Mouse (Mus musculus) CD4-positive, CD25-positive, alpha-beta regulatory T cell, adult 2 months (primary cell): Measurements from ENCODE around the gene 2200002D01Rik.
A peak's percentile ranks its signal among the peaks of the same experiment; 100 is the strongest.

Experiments
- DNase-seq: peaks from one replicate; pipeline ENCODE4 v3.0.0-alpha.2; 2012; ENCODE audit warnings: low read depth, low spot score

2200002D01Rik gene

DNA sequence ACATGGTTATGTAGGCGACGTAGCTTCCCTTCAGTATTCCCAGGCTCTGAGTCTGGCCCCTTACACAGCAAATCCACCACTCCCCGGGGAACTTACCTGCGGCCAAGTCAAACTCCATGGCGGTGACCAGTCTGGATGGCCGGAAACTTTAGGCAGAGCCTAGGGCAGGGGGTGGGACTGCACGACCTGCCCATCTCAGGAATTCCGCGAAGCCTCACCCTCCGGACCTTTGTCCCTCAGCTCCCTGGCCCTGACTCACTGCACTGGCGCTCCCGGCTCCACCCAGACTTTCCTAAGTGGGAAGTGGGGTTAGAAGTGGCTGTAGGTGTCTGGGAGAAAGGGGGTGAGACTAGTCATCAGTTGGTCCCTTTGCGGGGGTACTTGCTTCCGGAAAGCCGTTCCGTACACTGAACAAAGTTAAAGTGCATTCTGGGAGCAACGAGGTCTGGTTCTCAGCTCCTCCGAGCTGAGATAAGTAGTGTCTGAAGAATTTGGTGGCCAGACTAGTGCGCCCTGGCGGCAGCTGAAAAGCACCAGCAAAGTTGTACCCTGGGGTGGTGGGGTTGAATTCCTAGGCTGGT is at the start of gene 2200002D01Rik:
2200002D01Rik (minus strand) TSS at position 206 of the 581 bp plus-strand sequence.
- DNase-seq, result peak; percentile 41

DNA sequence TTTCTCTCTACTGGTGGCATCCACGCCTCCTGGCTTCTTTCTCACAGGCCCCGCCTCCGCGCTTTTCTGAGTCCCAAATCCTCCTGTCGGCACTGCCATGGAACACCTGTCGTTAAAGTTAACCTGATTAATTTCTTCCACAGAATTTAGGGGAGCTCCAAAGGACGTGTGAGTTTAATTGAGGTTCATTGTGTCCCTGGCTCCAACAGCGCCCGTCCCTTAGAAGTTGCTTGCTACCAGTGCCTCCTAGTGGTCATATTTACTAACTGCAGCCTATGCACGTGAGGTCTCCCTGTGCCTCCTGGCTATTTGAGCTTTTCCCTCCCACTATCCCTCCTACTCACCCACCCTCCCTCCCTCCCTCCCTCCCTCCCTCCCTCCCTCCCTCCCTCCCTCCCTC is 48.7 kb upstream of the 2200002D01Rik start:
- DNase-seq, result peak; percentile 85

DNA sequence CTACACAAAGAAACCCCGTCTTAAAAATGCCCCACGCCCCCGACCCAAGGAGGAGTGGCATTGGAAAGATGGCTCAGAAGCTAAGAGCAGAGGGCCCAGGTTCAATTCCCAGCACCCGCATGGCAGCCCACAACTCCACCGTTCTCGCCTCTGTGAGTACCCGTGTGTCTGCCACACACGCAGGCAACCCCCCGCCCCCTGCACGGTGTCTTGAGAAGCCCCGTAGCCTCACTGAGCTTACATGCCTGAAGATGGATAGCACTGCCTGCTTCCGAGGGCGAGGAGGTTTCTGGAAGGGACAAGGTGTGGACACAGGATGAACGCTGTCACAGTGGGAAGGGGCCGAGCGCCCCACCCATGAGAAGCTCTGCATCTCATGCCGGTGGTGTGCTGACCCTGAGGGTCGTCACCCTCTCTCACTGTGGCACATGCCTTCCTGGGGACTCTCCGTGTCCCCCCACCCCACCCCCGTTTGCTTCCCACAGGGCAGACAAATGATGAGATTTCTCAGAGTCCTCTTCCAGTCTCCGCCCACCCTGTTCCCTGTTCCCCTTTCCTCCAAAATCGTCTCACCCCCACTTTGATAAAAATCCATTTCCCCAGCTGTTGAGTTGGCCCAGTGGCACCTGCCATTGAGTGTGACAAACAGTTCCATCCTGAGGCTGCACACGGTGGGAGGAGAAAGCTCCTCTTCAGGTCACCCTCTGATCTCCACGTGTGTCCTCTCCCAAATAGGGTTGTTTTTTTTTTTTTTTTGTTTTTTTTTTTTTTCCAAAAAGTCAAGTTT is 47.8 kb upstream of the 2200002D01Rik start:
- DNase-seq, result no peak

DNA sequence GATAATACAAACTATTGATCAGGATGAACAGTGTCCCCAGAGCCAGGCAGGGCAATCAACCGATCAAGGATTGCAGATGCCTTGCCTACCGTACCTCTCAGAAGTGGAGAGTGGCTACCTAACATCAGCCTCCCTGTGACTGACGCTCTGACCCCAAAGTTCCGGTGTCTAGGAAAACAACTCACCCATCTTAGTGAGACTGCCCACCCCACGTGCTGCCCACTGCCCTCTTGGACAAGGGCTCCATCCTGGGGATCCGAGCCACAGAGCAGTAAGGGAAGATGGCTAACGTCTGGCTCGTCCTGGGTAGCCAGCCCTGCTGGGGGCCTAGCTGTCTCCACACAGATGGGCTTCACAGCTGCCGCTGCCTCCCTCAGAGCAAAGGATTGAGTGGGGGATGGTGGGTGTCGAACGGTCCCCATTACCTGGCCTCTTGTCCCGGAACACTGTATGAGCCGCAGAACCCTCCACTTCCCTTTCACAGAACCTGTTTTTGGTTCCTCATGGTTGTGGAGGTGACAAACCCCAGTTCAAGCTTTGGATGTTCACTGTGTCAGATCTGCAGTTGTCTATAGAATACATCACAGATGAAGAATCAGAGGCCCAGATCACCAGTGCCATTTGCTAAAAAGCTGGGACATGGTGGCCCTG is 46.0 kb upstream of the 2200002D01Rik start:
- no peak for DNase-seq

DNA sequence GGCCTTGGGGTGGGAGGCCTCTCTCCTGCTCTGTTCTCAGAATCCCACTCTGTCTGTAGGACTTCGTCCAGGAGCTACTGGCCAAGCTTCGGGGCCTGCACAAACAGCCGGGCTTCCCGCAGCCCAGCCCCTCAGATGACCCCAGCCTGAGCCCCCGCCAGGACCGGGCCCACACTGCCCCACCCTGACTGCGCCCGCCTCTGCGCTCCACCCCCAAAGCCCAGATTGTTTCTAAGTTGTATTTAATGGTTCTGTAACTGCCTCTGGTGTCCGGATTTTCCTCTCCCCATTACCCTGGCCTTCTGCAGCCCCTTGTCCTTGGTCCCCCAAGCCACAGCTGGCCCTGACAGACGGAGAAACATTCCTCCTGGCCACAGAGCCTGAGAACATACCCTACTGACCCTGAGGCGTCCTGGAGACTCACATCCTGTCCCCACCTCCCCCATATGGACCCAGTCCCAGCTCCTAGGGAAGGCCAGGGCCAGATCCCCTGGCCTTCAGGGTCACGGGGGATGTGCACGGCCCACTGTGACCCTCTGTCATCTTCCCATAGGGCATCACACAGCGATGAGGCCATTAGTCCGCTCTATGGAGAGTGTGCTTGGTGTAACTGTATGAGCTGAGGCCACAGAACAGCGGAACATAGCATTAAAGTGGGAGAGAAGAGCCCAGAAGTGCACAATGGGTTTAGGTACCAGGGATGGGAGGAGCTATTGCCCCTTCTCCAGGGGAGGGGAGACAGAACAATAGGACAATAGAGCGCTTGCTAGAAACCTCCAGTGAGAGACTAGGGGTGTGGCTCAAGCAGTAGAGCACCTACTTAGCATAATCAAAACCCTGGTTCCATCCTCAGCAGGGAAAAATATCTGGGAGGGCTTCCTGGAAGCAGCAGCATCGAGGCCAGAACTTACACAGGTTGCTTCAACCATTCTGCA is 45.1 kb upstream of the 2200002D01Rik start:
- no peak for DNase-seq

DNA sequence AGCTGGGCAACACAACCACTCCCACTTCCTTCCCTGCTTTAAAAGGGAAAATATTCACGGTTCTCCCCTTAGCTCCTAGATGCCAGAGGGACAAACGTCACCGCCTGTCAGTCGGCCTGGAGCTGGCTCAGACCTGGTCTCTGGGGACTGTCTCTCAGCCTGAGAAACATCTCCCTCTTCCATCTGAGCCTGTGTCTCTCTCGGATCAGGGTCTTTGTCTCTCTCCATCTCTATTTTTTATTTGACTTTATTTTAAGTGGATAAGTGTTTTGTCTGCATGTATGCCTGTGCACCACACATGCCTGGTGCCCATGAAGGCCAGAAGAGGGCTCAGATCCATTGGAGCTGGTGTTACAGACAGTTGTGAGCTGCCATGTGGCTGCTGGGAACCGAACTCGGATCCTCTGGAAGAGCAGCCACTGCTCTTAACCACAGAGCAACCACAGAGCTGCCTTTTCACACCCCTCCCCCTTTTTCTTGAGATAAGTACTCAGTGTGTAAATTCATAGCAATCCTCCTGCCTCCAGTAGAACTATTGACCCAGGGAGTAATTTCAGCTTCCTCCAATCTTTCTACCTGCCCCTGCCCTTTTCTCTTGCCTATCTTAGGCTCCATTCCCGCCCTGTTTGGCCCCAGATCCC is 44.3 kb upstream of the 2200002D01Rik start:
- no peak for DNase-seq

DNA sequence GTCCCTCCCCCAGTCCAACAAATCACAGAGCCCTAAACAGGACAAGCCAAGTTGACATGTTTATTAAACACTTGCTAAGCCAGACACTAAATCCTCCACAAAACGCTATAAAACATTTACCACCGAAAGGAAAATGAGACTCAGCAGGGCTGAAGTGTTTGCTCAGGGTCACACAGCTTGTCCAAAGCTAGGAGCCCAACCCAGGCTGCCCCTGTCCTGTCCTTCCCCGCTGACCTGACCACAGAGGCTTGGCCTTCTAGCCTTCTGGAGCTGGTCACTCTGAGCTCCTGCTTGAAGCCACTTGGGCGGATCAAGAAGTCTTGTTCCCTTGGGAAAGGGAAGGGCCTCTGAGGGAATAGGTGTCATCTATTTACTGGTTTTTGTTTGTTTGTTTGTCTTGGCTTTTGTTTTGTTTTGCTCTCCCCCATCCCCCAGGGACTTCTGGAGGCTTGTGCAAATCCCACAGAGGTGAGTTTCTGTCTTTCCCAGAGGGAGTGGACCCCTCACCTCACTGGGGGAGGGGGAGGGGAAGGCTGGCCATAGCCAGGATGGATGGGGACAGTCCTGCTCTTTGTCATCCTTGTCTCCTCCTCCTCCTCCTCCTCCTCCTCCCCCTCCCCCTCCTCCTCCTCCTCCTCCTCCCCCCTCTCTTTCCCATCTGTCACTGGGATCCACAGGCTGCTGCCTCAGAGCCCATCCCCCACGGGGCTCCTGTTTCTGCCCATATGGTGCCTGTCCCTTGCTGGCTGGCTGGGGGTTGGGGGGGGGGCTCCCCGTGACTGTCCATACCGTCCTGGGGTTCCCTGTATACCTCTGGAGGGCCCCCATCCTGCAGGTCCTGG is 43.6 kb upstream of the 2200002D01Rik start:
- DNase-seq, result no peak

DNA sequence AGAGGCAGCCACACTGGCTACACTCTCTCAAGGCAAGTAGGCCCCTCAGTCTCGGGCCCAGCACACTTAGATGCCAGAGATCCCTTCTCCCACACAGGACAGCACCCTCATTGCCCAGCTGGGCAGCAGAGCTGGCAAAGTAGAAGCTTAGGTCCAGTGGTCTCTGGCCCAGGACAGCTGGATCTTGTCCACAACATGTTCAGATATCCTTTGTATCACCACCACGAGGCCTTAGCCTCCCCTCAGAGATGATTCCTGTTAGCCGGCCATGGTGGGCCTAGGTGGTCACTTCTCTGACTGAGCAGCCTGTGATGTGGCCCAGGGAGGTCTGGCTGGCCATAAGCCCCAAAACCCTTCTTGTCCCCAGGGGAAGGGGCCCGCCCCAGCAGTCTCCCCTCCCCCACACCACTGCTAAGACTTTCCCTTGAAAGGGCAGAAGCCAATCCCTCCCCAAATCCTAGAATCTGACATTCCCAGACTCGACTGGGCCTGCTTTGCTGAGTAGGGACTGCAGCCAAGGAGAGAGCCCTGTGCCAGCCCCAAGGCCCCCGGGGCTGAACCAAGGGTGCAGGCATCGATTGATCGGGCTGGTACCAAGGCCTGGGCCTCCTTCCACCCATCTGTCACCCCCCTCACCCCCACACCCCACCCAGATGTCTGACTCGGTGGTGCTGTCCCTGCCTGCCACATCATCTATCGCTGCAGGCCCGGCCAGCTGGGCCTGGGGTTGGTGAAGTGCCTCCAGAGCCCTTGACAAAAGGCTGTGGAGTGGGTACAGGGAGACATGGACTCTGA is 42.6 kb upstream of the 2200002D01Rik start:
- DNase-seq, result no peak

DNA sequence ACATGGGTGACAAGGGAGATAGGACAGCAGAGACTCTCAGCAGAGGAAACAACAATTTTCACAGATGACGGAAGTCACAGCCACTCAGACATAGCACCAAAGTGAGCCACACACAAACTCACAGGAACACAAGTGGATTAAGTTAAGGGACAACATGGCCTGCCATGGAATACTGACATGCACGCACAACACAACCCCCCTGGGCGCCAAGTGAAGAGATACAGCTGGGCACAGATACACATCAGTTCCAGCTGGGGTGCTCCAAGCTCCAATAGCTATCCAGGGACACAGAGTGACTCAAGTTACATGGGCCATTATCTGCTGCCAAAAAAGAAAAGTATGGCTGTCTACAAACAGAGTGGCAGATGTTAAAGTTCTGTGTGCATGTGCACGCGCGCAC is 41.6 kb upstream of the 2200002D01Rik start:
- DNase-seq, result no peak

DNA sequence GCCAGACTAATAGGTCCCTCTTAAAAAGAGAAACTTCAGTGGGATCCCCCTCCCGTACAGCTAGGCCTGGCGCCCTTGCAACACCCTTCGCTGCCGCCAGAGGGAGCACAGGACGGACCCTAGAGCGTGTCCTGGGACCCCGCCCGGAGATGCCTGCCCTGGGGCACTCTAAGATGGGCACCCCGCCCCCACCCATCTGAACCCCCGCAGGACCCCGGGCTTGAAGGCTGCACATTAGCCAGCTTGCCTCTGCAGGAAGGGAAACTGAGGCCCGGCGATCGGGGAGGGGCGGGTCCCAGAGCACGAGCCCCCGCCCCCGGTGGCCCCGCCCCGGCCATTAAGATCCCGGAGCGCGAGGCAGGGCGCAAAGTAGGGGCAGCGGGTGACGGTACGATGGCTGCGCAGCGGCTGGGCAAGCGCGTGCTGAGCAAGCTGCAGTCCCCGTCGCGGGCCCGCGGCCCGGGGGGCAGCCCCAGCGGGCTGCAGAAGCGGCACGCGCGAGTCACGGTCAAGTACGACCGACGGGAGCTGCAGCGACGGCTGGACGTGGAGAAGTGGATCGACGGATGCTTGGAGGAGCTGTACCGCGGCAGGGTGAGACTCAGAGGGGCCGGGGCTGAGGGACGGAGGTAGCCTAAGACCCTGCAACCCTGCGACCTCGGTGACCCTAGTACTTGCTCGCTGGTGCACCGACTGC is 40.8 kb upstream of the 2200002D01Rik start, which contains the start of gene Ppp1r14a:
Ppp1r14a (plus strand) TSS at position 367 of the 697 bp plus-strand sequence.
- peak; percentile 76 for DNase-seq

DNA sequence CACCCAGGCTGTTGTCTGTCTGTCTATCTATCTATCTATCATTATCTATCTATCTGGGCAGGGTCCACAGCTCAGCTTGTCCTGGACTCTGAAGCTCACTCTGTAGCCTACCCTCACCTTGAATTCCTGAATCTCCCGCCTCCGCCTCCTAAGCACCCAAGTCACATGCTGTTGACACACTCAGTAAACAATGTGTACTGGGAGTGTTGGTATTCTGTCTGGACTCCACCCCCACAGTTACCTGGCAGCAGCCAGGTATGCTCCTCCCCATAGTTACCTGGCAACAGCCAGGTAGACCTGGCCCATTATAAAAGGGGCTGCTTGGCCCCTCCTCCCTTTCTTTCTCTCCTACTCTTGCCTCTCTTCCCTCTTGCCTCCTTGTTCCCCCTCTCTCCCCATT is 39.8 kb upstream of the 2200002D01Rik start:
- DNase-seq, result no peak

DNA sequence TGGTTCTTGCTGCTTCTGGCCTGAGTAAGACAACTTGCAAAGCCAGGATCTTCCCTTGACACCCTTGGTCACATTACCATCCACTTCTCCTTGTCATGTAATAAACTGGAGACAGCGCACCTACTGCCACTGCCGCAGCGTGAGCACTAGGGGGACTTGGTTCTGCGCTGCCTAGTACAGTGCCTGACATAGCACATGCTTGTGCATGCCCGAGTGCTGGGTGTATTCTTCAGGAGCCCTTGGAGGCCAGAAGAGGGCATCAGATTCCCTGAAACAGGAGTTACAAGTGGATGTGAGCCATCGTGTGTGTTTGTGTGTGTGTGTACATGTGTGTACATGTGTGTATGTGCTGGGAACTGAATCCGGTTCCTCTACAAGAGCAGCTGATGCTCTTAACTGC is 39.2 kb upstream of the 2200002D01Rik start:
- no peak for DNase-seq

DNA sequence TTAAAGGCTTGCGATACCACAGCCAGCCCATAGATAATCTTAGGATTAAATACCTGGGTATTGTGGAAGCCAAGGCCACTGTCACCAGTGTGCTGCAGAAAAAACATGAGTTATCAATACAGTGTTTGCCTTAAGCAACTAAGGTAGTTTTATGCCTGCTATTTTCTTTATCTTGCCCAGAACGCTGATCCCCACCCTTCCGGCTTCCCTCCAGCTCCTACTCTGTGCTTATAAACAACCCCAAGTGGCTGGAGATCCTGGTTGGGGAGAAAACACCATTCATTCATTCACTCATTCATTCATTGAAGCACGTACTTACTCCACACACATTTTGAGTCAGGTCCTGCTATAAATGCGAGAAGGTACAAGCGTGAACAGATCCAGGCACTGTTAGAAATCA is 36.3 kb upstream of the 2200002D01Rik start:
- DNase-seq, result no peak

DNA sequence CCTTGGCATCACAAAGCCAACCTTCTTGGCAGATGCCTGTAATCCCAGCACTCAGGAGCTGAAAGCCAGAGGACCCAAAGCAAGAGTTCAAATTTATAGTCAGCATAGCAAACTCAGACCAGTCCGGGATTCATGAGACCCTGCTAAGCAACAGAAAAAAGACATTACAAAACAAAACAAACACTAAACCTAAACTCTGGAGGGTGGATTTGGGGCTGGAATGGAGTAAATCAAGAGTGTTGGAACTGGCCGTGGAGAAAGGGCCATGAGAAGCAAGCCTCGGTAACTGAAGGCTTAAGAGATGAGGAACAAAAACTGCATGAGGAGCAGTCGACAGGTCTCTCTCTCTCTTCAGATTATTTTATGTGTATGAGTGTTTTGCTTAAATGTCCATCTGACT is 35.6 kb upstream of the 2200002D01Rik start:
- DNase-seq, result no peak

DNA sequence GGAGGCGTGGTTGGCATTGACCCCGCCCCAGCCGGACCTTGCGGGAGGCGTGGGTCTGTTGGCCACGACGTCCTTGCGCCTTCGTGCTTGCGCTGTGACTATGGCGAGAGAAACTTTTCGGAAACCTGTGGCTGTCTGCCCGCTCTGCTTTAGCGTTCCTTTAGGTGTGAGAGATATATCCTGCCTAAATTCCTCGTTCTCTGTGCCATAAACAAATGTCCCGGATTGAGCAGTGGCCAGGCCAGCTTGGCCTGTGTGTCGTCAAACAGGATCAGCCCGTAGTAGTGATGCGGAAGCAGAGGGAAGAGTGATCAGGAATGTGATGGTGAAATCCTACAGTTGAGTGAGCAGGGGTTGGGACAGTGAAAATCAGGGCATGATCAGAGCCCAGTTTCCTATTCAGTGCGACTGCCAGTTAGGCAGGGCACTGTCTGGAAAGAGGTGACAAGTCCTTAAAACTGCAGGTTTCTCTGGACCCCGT is 33.8 kb upstream of the 2200002D01Rik start:
- no peak for DNase-seq

DNA sequence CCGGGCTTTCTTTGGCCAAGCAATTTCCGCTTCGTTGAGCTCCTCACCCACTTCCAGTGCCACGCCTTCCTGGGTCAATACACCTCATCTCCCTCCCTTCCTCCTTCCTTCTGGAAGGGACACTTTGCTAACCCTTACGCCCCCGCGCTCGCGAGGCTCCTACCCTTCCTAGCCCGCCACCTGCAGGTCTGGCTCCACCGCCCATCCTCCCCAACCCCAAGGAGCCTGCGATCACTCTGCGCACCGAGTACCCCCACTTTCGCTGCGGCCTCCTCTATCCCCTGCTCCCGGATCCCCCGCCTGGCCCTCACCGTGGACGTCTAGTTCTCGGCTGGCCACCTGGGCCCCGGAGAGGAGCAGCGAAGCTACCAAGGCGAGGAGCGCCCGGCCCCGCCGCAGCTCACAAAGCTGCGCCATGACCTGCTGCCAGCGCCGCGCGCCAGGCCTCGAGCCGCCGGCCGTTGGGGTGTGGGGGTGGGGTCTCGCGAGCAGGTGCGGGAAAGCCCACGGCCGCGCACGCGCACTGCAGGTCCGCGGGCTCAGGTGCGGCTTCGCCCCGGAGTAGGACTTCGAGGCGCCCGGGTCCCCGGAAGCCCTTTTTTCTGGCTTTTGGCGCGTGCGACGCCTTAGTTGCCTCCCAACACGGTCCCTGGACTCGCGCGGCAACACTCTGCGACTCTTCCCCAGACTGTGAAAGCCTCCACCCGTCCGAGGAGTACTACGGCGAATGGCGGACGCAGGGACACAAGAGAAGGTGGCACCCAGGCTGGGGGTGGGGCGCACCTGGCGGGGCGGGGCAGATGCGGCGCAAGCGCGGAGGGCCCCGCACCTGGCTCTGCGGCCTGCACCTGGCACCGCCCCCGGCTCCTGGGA is 33.2 kb upstream of the 2200002D01Rik start, which contains the start of gene Spint2:
Spint2 (minus strand) TSS at position 712 of the 873 bp plus-strand sequence.
- DNase-seq, result peak; percentile 79

DNA sequence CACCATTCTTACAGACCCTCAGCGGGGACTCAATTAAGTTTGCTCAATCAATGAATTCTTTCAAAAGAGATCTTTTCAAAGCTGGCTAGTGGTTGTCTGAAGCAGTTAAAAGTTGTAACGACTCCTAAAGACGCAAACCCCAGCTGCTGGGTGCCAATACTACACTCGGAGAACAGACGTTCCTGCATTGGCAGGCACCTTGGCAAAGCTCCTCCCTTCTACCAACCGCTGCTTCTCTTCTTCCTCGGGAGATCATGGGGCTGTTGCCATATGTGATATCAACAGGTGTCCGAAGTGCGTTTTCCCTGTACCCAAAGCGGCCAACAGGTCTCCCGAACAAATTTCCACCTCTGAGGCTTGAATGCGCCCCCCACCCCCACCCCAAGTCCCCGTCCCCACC is 32.5 kb upstream of the 2200002D01Rik start:
- peak; percentile 49 for DNase-seq
